Mouse (Mus musculus): ENCODE results near the gene Lrrc18. TPM values are rescaled to one million over a fixed set of nuclear protein-coding genes. Genes with fewer than 3 reads are reported as not detected.

Gene Lrrc18
- polyA plus RNA-seq, 1 experiment from 2014 or later: 0.88 TPM

DNA sequence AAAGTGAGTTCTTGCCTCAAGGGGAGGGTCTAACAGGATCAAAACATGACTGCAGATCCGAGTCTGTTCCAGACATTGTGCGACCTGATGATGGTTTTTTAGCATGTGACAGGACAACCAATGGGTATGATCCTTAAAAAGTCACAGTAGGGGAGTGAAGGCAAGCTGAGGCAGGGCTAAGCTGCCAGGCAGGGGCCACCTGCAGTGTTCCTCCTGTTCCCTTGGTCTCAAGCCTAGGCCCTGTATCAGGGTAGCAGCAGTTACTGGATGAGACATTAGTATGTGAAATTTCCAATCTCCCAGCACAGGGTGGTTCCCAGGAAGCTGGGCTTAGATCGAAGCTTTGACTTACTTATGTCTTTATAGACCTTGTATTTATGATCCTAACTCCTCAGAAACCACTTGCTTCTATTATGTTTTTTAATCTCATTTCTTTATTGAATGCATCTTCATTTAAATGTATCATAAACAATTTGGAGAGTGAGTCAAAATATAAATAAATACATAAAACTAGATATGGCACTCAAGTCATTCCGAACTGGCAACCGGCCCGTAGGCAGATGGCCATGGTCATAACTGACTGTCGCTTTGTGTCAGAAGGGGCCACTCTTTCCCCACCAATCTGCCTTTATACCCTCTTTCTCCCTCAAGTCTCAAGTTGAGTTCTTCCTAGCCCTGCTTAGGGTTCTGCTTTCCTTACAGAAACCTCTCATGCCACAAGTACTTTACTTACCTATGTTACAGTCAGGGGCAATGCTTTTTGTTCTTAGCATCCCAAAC, 67.9 kb downstream of the Lrrc18 start:
- no peak overlapping the region for H3K27ac ChIP-seq (replicated peaks; ENCODE audit: low read depth, low read length)
- H3K4me1 ChIP-seq (ENCODE audit: control insufficient read depth, insufficient read depth, low read length): no peaks in the 10 kb centered on the region
- WGBS: 91% methylated on average over 7 of the region's 7 CpGs
- no peak overlapping the region for H3K4me3 ChIP-seq (ENCODE audit: low read depth, low read length)
- no peaks in the 10 kb centered on the region for H3K9me3 ChIP-seq (replicated peaks; ENCODE audit: control insufficient read depth, low read length)
- H3K9ac ChIP-seq (replicated peaks; ENCODE audit: low read length): no peak overlapping the region
- H3K4me2 ChIP-seq (ENCODE audit: low read depth, low read length): no peak overlapping the region
- no peaks in the 10 kb centered on the region for H3K27me3 ChIP-seq (ENCODE audit: control insufficient read depth, insufficient read depth, low read length)
- ATAC-seq (replicated peaks; ENCODE audit: insufficient number of reproducible peaks, low FRiP score, low TSS enrichment, low read depth) (no peak), DNase-seq (ENCODE audit: low spot score) (no peak)
- no peaks in the 10 kb centered on the region for H3K36me3 ChIP-seq (replicated peaks; ENCODE audit: control insufficient read depth, insufficient read depth, low read depth, low read length)

DNA sequence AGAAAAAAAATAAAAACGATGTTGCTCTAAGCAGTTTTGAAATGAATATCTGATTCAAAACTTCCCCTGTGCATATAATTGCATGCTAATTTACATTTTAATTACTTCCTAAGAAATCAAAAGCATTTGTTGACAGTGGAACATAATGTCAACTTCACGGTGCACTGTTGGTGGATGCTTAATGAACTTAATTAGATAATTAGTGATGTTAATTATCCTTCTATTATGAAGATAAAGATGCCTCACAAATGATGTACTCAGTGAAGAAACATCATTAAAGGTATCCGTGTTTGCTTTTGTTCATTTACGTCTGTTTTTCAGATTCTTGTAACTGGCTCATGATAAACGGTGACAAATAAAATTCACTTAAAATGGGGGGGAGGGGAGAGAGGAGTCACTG, 71.8 kb downstream of the Lrrc18 start:
- ATAC-seq (replicated peaks; ENCODE audit: insufficient number of reproducible peaks, low FRiP score, low TSS enrichment, low read depth) (no peak), DNase-seq (ENCODE audit: low spot score) (no peak)
- no peaks in the 10 kb centered on the region for H3K27me3 ChIP-seq (ENCODE audit: control insufficient read depth, insufficient read depth, low read length)
- H3K9me3 ChIP-seq (replicated peaks; ENCODE audit: control insufficient read depth, low read length): no peaks in the 10 kb centered on the region
- no peak overlapping the region for H3K9ac ChIP-seq (replicated peaks; ENCODE audit: low read length)
- no peak overlapping the region for H3K4me3 ChIP-seq (ENCODE audit: low read depth, low read length)
- no peak overlapping the region for H3K27ac ChIP-seq (replicated peaks; ENCODE audit: low read depth, low read length)
- WGBS: 64% methylated on average over 5 of the region's 5 CpGs
- H3K36me3 ChIP-seq (replicated peaks; ENCODE audit: control insufficient read depth, insufficient read depth, low read depth, low read length): no peaks in the 10 kb centered on the region
- no peak overlapping the region for H3K4me2 ChIP-seq (ENCODE audit: low read depth, low read length)
- no peaks in the 10 kb centered on the region for H3K4me1 ChIP-seq (ENCODE audit: control insufficient read depth, insufficient read depth, low read length)

Other genes starting within 250 kb of the Lrrc18 start
- gene Tmem273, start 205.4 kb upstream of the Lrrc18 start, polyA plus RNA-seq (2014; fragmentation: Nextera tagmentation; extraction: Ambion mirVana): 0.41 and 0.71 TPM in 2 replicates
- not detected in 2 replicates for gene Fam170b, start 157.4 kb upstream of the Lrrc18 start, polyA plus RNA-seq (2014; fragmentation: Nextera tagmentation; extraction: Ambion mirVana)
- gene Vstm4, start 134.6 kb upstream of the Lrrc18 start, polyA plus RNA-seq (2014; fragmentation: Nextera tagmentation; extraction: Ambion mirVana): 4.2 and 5.1 TPM in 2 replicates
- gene Wdfy4, start 194.1 kb downstream of the Lrrc18 start, polyA plus RNA-seq (2014; fragmentation: Nextera tagmentation; extraction: Ambion mirVana): 0.08 and 0.20 TPM in 2 replicates
- gene Arhgap22, start 222.6 kb downstream of the Lrrc18 start, polyA plus RNA-seq (2014; fragmentation: Nextera tagmentation; extraction: Ambion mirVana): 2.6 and 3.2 TPM in 2 replicates

Data from embryonic facial prominence, embryonic 11.5 days (tissue).